Mouse (Mus musculus): ENCODE measurements around the gene Gm20388.
"Not testable (repeated sequence)": the region's sequence is repeated elsewhere in the genome, so short reads cannot be mapped to it uniquely, and the experiment has no call there.

Gene Gm20388

DNA sequence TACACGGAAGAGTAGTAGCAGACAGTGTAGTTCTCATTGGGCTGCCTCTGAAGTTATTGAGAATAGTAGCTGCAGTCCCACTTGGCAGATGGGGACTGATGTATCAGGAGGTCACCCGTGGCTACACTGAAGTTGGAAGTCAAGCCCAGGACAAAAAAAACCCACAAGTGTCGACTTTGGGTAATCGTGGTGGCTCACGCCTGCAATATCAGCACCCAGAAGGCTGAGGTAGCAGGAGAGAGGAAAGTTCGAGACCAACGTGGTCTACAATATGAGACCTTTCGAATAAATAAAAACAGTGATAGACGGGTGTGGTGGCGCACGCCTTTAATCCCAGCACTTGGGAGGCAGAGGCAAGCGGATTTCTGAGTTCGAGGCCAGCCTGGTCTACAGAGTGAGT is 1674.1 kb downstream of the Gm20388 start:
- DNase-seq (ENCODE audit: low spot score in 2 of 2) = no peak

- DNase-seq (ENCODE audit: low spot score in 2 of 2) = peak; percentile 99 to 100
Measured at GRCm38 (mm10) chr8:121585159-121585825, 1674.7 kb downstream of the Gm20388 start.

DNA sequence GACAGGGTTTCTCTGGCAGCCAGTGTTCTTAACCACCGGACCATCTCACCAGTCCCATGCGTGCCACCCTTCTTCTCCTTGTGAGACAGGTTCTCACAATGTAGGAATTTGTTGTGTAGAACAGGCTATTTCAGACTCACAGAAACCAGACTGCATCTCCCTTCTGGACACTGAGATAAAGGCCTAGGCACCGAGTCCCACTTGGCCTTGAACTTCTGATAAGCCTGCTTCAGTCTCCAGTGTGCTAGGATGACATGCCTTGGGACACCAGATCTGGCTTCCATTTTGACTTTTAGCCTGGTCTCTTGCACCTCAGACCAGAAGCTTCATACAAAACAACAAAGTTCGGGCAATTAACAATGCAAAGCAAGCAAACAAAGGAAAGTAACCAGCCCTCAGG is 1678.1 kb downstream of the Gm20388 start:
- DNase-seq (ENCODE audit: low spot score in 2 of 2) = no peak

GRCm38 (mm10) chr8:121589205-121589726 is 1678.6 kb downstream of the Gm20388 start:
- no peak for DNase-seq (ENCODE audit: low spot score in 2 of 2)

GRCm38 (mm10) chr8:121590203-121591177 is 1679.8 kb downstream of the Gm20388 start, which contains the start of gene Map1lc3b:
Gene Map1lc3b (plus strand): TSS chr8:121590361.
- peak; percentile 95 to 96 for DNase-seq (ENCODE audit: low spot score in 2 of 2)

DNA sequence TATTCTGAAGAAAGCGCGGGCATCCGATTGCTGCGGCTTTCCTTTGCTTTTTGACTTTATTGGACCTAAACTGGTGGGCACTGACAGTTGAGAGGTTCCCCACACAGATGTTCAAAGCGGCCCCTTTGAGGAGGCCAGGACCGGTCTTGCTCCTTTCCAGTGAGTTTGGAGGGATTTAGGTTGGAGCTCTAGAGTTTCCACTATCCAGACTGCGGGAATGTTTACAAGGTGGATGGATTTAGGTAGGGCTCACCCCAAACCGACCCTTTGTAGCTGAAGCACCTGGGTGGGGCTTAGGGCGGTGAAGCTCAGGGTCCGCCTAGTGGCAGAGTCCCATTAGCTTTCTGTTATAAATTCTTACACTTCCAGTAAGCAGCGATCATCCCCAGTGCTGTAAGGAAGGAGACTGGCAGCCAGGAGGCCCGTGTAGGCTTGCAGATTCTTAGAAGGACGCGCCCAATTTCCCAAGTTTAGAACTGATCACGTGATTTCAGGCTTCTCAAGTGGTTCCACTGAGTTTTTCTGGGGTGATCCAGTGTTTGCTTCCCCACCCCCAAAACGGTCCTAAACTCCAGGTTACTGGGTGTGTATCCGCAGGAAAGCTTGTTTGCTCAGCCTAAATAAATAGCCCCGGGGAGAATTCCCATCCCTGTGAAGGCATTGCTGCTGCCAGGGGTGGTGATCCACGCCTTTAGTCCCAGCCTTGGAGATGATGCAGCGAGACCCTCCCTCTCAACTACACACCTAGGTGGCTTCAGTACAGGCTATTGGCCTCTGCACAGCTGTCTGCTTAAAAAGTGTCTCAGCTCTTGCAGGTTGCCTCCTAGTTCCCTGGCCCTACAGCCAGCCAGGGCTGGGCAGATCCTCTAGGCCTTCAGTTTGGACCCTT is 1680.8 kb downstream of the Gm20388 start:
- peak in 1 of 2 experiments; percentile 63 for DNase-seq (ENCODE audit: low spot score in 2 of 2)

DNA sequence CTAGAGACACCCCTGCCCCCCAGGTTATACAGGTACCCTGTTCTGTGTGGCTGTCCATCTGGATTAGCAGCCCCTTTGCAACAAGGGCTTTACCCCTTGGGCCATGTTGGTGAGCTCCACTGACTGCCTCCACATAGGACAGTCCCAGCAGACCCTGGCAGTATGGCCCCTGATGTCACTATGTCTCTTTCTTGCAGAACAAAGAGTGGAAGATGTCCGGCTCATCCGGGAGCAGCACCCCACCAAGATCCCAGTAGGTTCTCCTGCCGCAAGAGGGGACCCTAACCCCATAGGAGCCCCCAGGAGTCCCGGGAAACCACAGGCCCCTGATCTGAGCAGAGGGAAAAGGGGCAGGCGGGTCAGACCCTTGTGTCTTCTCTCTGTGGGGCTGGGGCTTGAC is 1682.7 kb downstream of the Gm20388 start:
- DNase-seq (ENCODE audit: low spot score in 2 of 2) = no peak

- DNase-seq (ENCODE audit: low spot score in 2 of 2) = peak; percentile 64 to 82
Measured at GRCm38 (mm10) chr8:121593983-121594382, 1683.3 kb downstream of the Gm20388 start.

GRCm38 (mm10) chr8:121597492-121597891 is 1686.9 kb downstream of the Gm20388 start:
- not testable (repeated sequence) for DNase-seq (ENCODE audit: low spot score in 2 of 2)

DNA sequence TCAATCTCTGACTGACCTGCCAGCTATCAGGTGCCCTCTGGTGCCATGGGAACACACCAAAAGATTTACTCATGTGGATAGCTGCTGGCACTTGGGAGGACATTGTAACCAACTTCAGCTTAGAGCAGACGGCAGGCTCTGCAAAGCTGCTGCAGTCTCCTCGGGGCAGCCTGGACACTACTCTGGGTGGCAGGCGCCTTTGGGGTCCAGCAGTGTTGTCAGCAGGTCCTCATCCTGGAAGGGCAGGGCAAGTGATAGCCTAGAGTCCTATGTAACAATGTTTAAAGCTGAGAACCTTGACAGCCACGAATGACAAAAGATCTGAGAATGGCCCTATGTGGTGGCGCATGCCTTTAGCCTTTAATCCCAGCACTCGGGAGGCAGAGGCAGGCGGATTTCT is 1687.5 kb downstream of the Gm20388 start:
- DNase-seq (ENCODE audit: low spot score in 2 of 2) = no peak

DNA sequence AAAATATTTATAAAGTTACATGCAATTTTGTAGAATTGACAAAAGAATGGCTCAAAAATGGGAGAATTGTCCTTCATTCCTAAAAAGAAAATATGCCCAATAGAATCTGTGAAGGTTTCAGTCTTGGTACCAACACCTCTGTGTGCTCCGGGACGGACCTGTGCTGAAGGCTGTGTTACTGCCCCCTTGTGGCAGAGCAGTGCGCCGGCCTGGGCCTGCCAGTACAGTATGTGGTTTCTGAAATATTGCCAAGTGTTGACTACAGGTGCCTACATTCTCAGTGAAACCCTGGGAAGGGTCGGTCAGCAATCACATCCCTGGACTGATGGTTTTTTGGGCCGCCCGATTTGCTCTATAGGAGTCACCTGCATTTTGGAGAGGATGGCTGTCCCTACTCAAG is 1688.3 kb downstream of the Gm20388 start:
- peak; percentile 66 to 72 for DNase-seq (ENCODE audit: low spot score in 2 of 2)

- DNase-seq (ENCODE audit: low spot score in 2 of 2) = no peak
Measured at GRCm38 (mm10) chr8:121599842-121600241, 1689.2 kb downstream of the Gm20388 start.

DNA sequence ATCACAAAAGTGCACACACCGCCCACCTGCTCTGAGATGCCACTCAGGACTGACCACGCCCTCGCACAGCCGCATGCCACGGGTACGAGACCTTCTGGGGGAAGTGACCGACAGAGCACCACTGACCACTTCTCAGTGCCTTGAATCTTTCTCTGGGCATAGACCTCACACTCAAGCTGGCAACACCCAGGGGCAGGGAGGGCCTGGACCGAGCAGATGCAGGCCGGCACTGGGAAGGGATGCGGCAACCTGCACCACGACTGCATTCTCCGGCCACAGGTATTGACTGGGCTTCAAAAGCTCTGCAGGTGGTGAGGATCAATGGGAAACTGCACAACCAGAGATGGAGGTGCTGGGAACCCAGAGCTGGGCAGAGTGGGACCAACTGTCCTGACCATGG is 1691.8 kb downstream of the Gm20388 start:
- no peak for DNase-seq (ENCODE audit: low spot score in 2 of 2)

DNA sequence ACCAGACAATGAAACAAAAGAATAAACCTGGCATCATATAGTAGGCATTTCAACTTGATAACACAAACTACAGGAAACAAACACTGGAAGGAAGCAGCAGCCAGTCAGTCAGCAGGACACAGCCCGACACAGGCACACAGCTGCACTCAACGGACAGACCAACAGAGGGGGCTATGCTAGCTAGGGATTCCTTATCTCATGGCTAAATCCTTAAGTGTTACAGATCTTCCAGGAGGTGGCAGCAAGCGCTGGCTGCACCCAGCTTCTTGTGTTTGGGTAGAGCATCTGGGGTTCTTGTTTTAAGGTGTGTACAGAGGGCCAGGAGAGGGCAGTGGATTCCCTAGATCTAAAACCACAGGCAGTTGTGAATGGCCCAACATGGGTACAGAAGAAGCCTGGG is 1692.2 kb downstream of the Gm20388 start:
- DNase-seq (ENCODE audit: low spot score in 2 of 2) = peak; percentile 64 to 70

DNA sequence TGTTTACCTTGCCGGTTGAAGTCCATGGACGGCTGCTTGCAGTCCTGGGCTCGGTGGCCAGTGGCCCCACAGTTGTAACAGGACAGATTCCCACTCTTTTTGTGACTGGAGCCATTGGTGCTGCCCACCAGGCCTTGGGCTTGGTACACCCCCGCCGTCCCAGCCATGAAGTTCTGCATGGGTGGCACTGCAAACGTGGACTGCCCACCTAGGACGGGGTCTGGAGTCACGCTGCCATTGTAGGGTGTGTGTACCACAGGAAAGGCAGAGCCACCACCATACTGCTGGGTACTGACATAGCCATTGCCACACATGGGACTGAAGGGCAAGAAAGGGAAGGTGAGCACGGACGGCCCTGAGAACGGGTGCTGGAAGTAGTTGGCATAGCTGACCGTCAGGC is 1693.2 kb downstream of the Gm20388 start:
- DNase-seq (ENCODE audit: low spot score in 2 of 2) = no peak

DNA sequence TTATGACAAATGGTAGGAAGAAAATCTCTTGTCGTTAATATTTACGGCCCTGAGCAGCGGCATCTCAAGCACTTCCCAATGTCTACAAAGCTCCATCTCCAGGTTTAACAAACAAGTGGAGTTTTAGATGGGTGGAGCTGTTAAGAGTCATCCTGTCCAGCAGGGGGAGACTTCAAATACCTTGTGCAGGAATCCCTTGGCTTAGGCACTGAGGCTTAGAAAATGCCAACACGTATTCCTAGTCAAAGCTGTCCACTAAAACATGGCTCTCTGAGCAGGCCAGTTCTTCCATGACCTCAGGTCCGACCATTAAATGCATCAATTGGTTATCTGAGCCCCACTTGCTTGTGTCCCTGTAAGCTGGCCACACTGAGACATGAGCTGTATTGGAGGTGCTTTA is 1697.0 kb downstream of the Gm20388 start:
- no peak for DNase-seq (ENCODE audit: low spot score in 2 of 2)

GRCm38 (mm10) chr8:121609251-121609650 is 1698.6 kb downstream of the Gm20388 start:
- DNase-seq (ENCODE audit: low spot score in 2 of 2) = no peak

DNA sequence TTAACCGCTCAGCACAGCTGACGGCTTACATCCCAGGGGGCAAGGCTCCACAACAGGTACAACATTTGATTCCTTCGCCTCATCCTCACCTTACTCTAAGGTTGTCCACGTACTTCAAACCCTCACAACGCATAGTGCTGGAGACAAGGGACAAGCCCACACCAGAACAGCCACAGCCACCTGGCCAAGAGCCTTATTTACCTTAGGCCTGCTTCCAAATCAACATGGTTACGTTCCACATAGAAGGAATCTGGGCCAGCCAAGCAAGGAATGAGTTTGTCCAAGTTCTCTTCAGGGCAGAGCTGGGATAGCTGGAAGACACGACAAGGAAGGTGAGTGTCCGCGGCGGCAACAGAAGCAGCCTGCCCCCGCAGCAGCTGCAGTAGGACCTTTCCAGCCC is 1699.3 kb downstream of the Gm20388 start:
- DNase-seq (ENCODE audit: low spot score in 2 of 2) = no peak

GRCm38 (mm10) chr8:121613419-121613818 is 1702.8 kb downstream of the Gm20388 start:
- no peak for DNase-seq (ENCODE audit: low spot score in 2 of 2)

GRCm38 (mm10) chr8:121619401-121619995 is 1708.9 kb downstream of the Gm20388 start:
- peak; percentile 88 to 95 for DNase-seq (ENCODE audit: low spot score in 2 of 2)

All from heart, adult 9 months (tissue).